ENCODE assay signal across 8 mouse cellular contexts in genomic region chr16:55821997-55822740, GRCm38 (mm10). TPM values are rescaled to one million over a fixed set of nuclear protein-coding genes. Genes with fewer than 3 reads are reported as not detected.
DNase-seq lines count a peak whose midpoint lies in the region; ATAC-seq and TF ChIP-seq lines count a peak whose summit lies in the region.

No protein-coding gene starts in this region.

- peak overlapping the region; percentile 97 for H3K9ac ChIP-seq in ES-E14 (ENCODE audit: insufficient read depth, low read depth, low read length, poor library complexity, severe bottlenecking)
- peak overlapping the region; percentile 79 for H3K9ac ChIP-seq in forebrain, embryonic 14.5 days (ENCODE audit: low read length)
- peak overlapping the region; percentile 59 for H3K9ac ChIP-seq in neural tube, embryonic 15.5 days (replicated peaks)

- intact Hi-C loops in heart, postnatal 14 days (cut with DNase I): loop anchor here (2.0 kb wide), 1 partner anchor 17 kb away; the partner anchor contains the start of gene Nfkbiz

- peaks cover 10% of the 10 kb centered on the region for H3K36me3 ChIP-seq in ES-E14 (ENCODE audit: control insufficient read depth, insufficient read depth, low read length, poor library complexity, severe bottlenecking)
- H3K36me3 ChIP-seq in forebrain, embryonic 14.5 days (ENCODE audit: control insufficient read depth, insufficient read depth, low read length): peaks cover 7% of the 10 kb centered on the region
- H3K36me3 ChIP-seq in neural tube, embryonic 15.5 days: peaks cover 8% of the 10 kb centered on the region; the same call in 1 of the 2 replicates

- H3K27me3 ChIP-seq in forebrain, embryonic 14.5 days (replicated peaks; ENCODE audit: control insufficient read depth, insufficient read depth, low read length): no peaks in the 10 kb centered on the region
- H3K27me3 ChIP-seq in neural tube, embryonic 15.5 days (replicated peaks): 0 out of 2 replicates have a peak, but pooled peaks cover 11% of the 10 kb centered on the region

- TF ChIP-seq POLR2A in lung, adult 2 months (IDR thresholded peaks at IDR 0.05; ENCODE audit: borderline replicate concordance, extremely low read depth, low read depth, low read length): peak; percentile 97

- peak; percentile 93 for ATAC-seq in forebrain, embryonic 14.5 days
- peak; percentile 95 for ATAC-seq in neural tube, embryonic 15.5 days (ENCODE audit: low FRiP score)

- H3K27ac ChIP-seq in ES-E14 (ENCODE audit: insufficient read depth, low read depth, low read length, poor library complexity, severe bottlenecking): peak overlapping the region; percentile 87
- peak overlapping the region; percentile 21; the same call in 1 of the 2 replicates for H3K27ac ChIP-seq in forebrain, embryonic 14.5 days (ENCODE audit: low read depth, low read length)
- peak overlapping the region; percentile 80 for H3K27ac ChIP-seq in neural tube, embryonic 15.5 days (replicated peaks)

- WGBS in forebrain, embryonic 14.5 days: under 1% methylated on average over 62 of the region's 67 CpGs
- WGBS in lung, adult 2 months: under 1% methylated on average over 67 of the region's 67 CpGs
- WGBS in neural tube, embryonic 15.5 days: under 1% methylated on average over 63 of the region's 67 CpGs

- peak overlapping the region; percentile 65 to 99 for H3K4me3 ChIP-seq in ES-E14 (ENCODE audit: insufficient read depth in 1 of 2, low read depth in 1 of 2, low read length in 2 of 2, poor library complexity in 1 of 2, severe bottlenecking in 1 of 2)
- peak overlapping the region; percentile 77 for H3K4me3 ChIP-seq in forebrain, embryonic 14.5 days (ENCODE audit: low read depth, low read length)
- peak overlapping the region; percentile 96 for H3K4me3 ChIP-seq in lung, adult 2 months (replicated peaks; ENCODE audit: extremely low read depth, low read depth, low read length)
- peak overlapping the region; percentile 63 for H3K4me3 ChIP-seq in neural tube, embryonic 15.5 days (replicated peaks)

- no peak for TF ChIP-seq CTCF in lung, adult 2 months (IDR thresholded peaks at IDR 0.05; ENCODE audit: insufficient read depth, low read length)

- H3K4me2 ChIP-seq in forebrain, embryonic 14.5 days (ENCODE audit: low read length): peak overlapping the region; percentile 96
- H3K4me2 ChIP-seq in neural tube, embryonic 15.5 days: peak overlapping the region; percentile 89

- DNase-seq in ES-E14 (ENCODE audit: low read depth, low spot score): peak; percentile 75
- peak; percentile 93 for DNase-seq in cerebellum, adult 11 months
- DNase-seq in forebrain, embryonic 14.5 days (ENCODE audit: low spot score): peak; percentile 84
- peak; percentile 92 to 94 for DNase-seq in heart, postnatal 14 days
- peak; percentile 65 to 83 for DNase-seq in layer of hippocampus, adult 18-20 months (ENCODE audit: low spot score in 2 of 2)
- peak; percentile 94 for DNase-seq in lung, adult 2 months
- peak; percentile 87 for DNase-seq in testis, postnatal 14 days (ENCODE audit: low spot score)

- no peaks in the 10 kb centered on the region for H3K9me3 ChIP-seq in ES-E14 (ENCODE audit: control insufficient read depth, insufficient read depth, low read depth, low read length)
- H3K9me3 ChIP-seq in forebrain, embryonic 14.5 days (replicated peaks; ENCODE audit: control insufficient read depth, low read length): no peaks in the 10 kb centered on the region
- H3K9me3 ChIP-seq in neural tube, embryonic 15.5 days (replicated peaks): no peaks in the 10 kb centered on the region

- peaks cover 2 to 12% of the 10 kb centered on the region in 2 experiments; a peak in 3 of 4 replicates for H3K4me1 ChIP-seq in ES-E14 (ENCODE audit: control insufficient read depth in 2 of 2, insufficient read depth in 2 of 2, low read length in 2 of 2, poor library complexity in 1 of 2)
- H3K4me1 ChIP-seq in forebrain, embryonic 14.5 days (ENCODE audit: control insufficient read depth, insufficient read depth, low read length): peaks cover 10% of the 10 kb centered on the region; the same call in 1 of the 2 replicates
- peaks cover 2% of the 10 kb centered on the region for H3K4me1 ChIP-seq in lung, adult 2 months (ENCODE audit: control insufficient read depth, insufficient read depth, low read length)
- H3K4me1 ChIP-seq in neural tube, embryonic 15.5 days: peaks cover 31% of the 10 kb centered on the region

- in situ Hi-C loops in ES-E14 (cut with MboI; ENCODE audit: low sequenced_read_pairs in 2 of 2, unreplicated experiment in 2 of 2): no loop called here

TF ChIP-seq in ES-E14, 5 proteins besides CTCF, POLR2A, EP300 and RAD21:
- TF ChIP-seq CHD2 (IDR thresholded peaks at IDR 0.05; ENCODE audit: low read depth, low read length) (no peak), MAFK (IDR thresholded peaks at IDR 0.05; ENCODE audit: insufficient read depth, low read depth, low read length) (no peak), ZC3H11A (IDR thresholded peaks at IDR 0.05; ENCODE audit: borderline replicate concordance, low read depth, low read length) (no peak), HCFC1 (IDR thresholded peaks at IDR 0.05; ENCODE audit: borderline replicate concordance, insufficient read depth, low read length) (no peak), ZNF384 (IDR thresholded peaks at IDR 0.05; ENCODE audit: low read depth, low read length) (no peak)
TF ChIP-seq in ES-E14: peak in this region for 0.

RNA-seq across cellular contexts. Expression of gene Nfkbiz, which starts 16.5 kb away (rescaled TPM):
- total RNA-seq in ES-E14 (2012; rRNA removed): 3.2 and 3.6 TPM in 2 replicates
- 0.99 and 1.3 TPM in 2 replicates for polyA plus RNA-seq in forebrain, embryonic 14.5 days (2014; fragmentation: Nextera tagmentation; extraction: Ambion mirVana)
- 1 to 10 TPM; 2.9 to 3.3 TPM for total RNA-seq in heart, postnatal 14 days (2021)
- total RNA-seq in layer of hippocampus, adult 18-20 months (2021): 1 to 10 TPM; 6.0 to 6.5 TPM
- 13.4 and 15.3 TPM in 2 replicates for polyA plus RNA-seq in lung, adult 2 months (2012; rRNA removed)
- polyA plus RNA-seq in neural tube, embryonic 15.5 days (2015; fragmentation: Nextera tagmentation; extraction: Ambion mirVana): 2.0 and 3.3 TPM in 2 replicates

Comparison
In these comparisons a context has a peak if more than half of its experiments do, and no peak if none do; other contexts are left out.
1. Peak in every context shown above with its lines: DNase-seq, ATAC-seq, H3K4me3 ChIP-seq and H3K27ac ChIP-seq.
2. H3K27ac ChIP-seq: peak in every context shown above with its lines; median percentile 87 in ES-E14; 80 in neural tube, embryonic 15.5 days; 21 in forebrain, embryonic 14.5 days.